Mouse (Mus musculus) liver, adult 2 months (tissue): ENCODE measurements at regions not wholly inside any gene's neighbourhood (a gene's known extent, or its start where the extent isn't known, plus 50 kb on each side); places are given as distances from the start of the nearest gene placed in this dataset.
A peak's percentile ranks its signal among the peaks of the same experiment; 100 is the strongest.

Experiments used
- DNase-seq: peaks from one replicate; pipeline ENCODE4 v3.0.0-alpha.2; 2011; ENCODE audit warnings: low read depth, low spot score; ENCODE audit errors: extremely low read depth
- H3K27ac ChIP-seq: fragments of 200-500 bp; replicated peaks from 2 replicates; pipeline ENCODE4 v1.5.1; 2012; ENCODE audit warnings: low read depth, mild to moderate bottlenecking, control low read depth, inconsistent platforms, low read length; ENCODE audit not compliant: insufficient read depth
- H3K27me3 ChIP-seq: fragments of 200-500 bp; 2 replicates; pipeline ENCODE4 v1.6.1; 2012; ENCODE audit warnings: mild to moderate bottlenecking, moderate library complexity, low read length, inconsistent platforms; ENCODE audit not compliant: control insufficient read depth, insufficient read depth
- H3K36me3 ChIP-seq: fragments of 200-500 bp; 2 replicates; pipeline ENCODE4 v1.6.1; 2012; ENCODE audit warnings: low read length, inconsistent platforms; ENCODE audit not compliant: control insufficient read depth, insufficient read depth
- H3K4me1 ChIP-seq: fragments of 200-500 bp; 2 replicates; pipeline ENCODE4 v1.6.1; 2011; ENCODE audit warnings: low read length; ENCODE audit not compliant: control insufficient read depth, insufficient read depth
- H3K4me3 ChIP-seq: fragments of 200-500 bp; 2 replicates; pipeline ENCODE4 v1.5.1; 2011; ENCODE audit warnings: low read depth, mild to moderate bottlenecking, control low read depth, low read length, moderate library complexity; ENCODE audit not compliant: insufficient read depth
- H3K79me2 ChIP-seq: fragments of 200-500 bp; 2 replicates; pipeline ENCODE4 v1.6.1; 2012; ENCODE audit warnings: inconsistent platforms, mild to moderate bottlenecking, low read length, moderate library complexity; ENCODE audit not compliant: control insufficient read depth, insufficient read depth
- H3K9ac ChIP-seq: fragments of 200-500 bp; 2 replicates; pipeline ENCODE4 v1.6.1; 2012; ENCODE audit warnings: low read depth, mild to moderate bottlenecking, control low read depth, inconsistent platforms, low read length
- CTCF ChIP-seq: fragments of 200-500 bp; IDR thresholded peaks from 2 replicates; pipeline ENCODE4 v1.5.1; 2011; ENCODE audit warnings: low read depth, low read length, control low read depth
- POLR2A ChIP-seq: fragments of 200-500 bp; IDR thresholded peaks from 2 replicates; pipeline ENCODE4 v1.6.1; 2011; ENCODE audit warnings: low read length, control low read depth; ENCODE audit not compliant: insufficient read depth; ENCODE audit errors: extremely low read depth
- WGBS: fragments of 180-500 bp; shearing (Covaris S2); methylation state at CpG from one replicate; pipeline ENCODE4 v1.1.7; 2018; 5-methylcytosine and 5-hydroxymethylcytosine counted together

GRCm38 (mm10) chr17:88284477-88284876 lies 156.0 kb upstream of the Foxn2 start:
- H3K27ac ChIP-seq: no peak overlapping the region
- H3K79me2 ChIP-seq: no peaks in the 10 kb centered on the region
- H3K4me1 ChIP-seq: no peaks in the 10 kb centered on the region
- H3K4me3 ChIP-seq: no peak overlapping the region
- 85% methylated on average over 3 of the region's 3 CpGs for WGBS
- no peak overlapping the region for H3K9ac ChIP-seq
- no peaks in the 10 kb centered on the region for H3K27me3 ChIP-seq
- DNase-seq: no peak
- TF ChIP-seq CTCF (no peak), POLR2A (no peak)
- H3K36me3 ChIP-seq: no peaks in the 10 kb centered on the region

GRCm38 (mm10) chr17:88287861-88288260 lies 152.7 kb upstream of the Foxn2 start:
- no peaks in the 10 kb centered on the region for H3K36me3 ChIP-seq
- no peak for TF ChIP-seq POLR2A
- TF ChIP-seq CTCF: no peak
- no peak overlapping the region for H3K4me3 ChIP-seq
- no peak overlapping the region for H3K27ac ChIP-seq
- 78% methylated on average over 1 of the region's 1 CpGs for WGBS
- H3K9ac ChIP-seq: no peak overlapping the region
- no peaks in the 10 kb centered on the region for H3K4me1 ChIP-seq
- DNase-seq: no peak
- no peaks in the 10 kb centered on the region for H3K27me3 ChIP-seq
- no peaks in the 10 kb centered on the region for H3K79me2 ChIP-seq

- Histone ChIP-seq H3K4me1 (no peaks in the 10 kb centered on the region), H3K9ac (no peak overlapping the region), H3K79me2 (no peaks in the 10 kb centered on the region), H3K36me3 (no peaks in the 10 kb centered on the region), H3K4me3 (no peak overlapping the region), H3K27ac (no peak overlapping the region), H3K27me3 (no peaks in the 10 kb centered on the region)
- TF ChIP-seq POLR2A (no peak), CTCF (no peak)
- 25% methylated on average over 4 of the region's 4 CpGs for WGBS
- peak; percentile 76 for DNase-seq
Measured at GRCm38 (mm10) chr17:88297520-88297919, 143.0 kb upstream of the Foxn2 start.

GRCm38 (mm10) chr17:88303991-88304390 lies 136.5 kb upstream of the Foxn2 start:
- TF ChIP-seq POLR2A (no peak), CTCF (peak; percentile 58)
- 65% methylated on average over 2 of the region's 2 CpGs for WGBS
- no peaks in the 10 kb centered on the region for H3K27me3 ChIP-seq
- peak; percentile 53 for DNase-seq
- no peak overlapping the region for H3K9ac ChIP-seq
- H3K27ac ChIP-seq: no peak overlapping the region
- H3K36me3 ChIP-seq: no peaks in the 10 kb centered on the region
- H3K4me1 ChIP-seq: no peaks in the 10 kb centered on the region
- H3K4me3 ChIP-seq: no peak overlapping the region
- no peaks in the 10 kb centered on the region for H3K79me2 ChIP-seq

GRCm38 (mm10) chr17:88305165-88305564 lies 135.3 kb upstream of the Foxn2 start:
- TF ChIP-seq POLR2A: no peak
- TF ChIP-seq CTCF: no peak
- Histone ChIP-seq H3K4me3 (no peak overlapping the region), H3K27ac (no peak overlapping the region), H3K4me1 (no peaks in the 10 kb centered on the region), H3K36me3 (no peaks in the 10 kb centered on the region), H3K27me3 (no peaks in the 10 kb centered on the region), H3K79me2 (no peaks in the 10 kb centered on the region), H3K9ac (no peak overlapping the region)
- no peak for DNase-seq
- 56% methylated on average over 9 of the region's 9 CpGs for WGBS

GRCm38 (mm10) chr17:88306325-88306724 lies 134.2 kb upstream of the Foxn2 start:
- Histone ChIP-seq H3K9ac (no peak overlapping the region), H3K79me2 (no peaks in the 10 kb centered on the region), H3K4me3 (no peak overlapping the region), H3K4me1 (no peaks in the 10 kb centered on the region), H3K27ac (no peak overlapping the region), H3K27me3 (no peaks in the 10 kb centered on the region), H3K36me3 (no peaks in the 10 kb centered on the region)
- WGBS: 77% methylated on average over 9 of the region's 9 CpGs
- peak; percentile 43 for DNase-seq
- no peak for TF ChIP-seq CTCF
- TF ChIP-seq POLR2A: no peak
